Mouse (Mus musculus): ENCODE measurements around the gene Tcf12.

DNA sequence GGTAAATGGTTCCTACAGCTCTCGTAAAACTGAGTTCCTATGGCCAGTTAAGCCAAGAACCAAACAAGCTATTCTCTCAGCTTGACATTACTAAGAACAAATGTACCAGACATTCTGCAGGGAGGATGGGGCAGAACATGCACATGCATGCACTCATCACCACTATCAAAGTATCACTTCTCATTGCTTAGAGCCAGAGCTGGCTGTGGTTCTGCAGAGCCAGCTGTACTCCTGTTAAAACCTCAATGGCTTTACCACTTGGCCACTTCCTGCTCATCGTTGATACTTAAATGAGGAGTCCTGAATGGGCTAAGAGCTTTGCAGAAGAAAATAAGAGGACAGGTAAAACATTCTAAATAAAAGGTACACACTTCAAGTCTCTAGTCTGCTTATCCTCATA, 14.6 kb downstream of the Tcf12 start:
- TF ChIP-seq POLR2A (IDR thresholded peaks at IDR 0.05; ENCODE audit: borderline replicate concordance, extremely low read depth, low read depth, low read length) (no peak), CTCF (IDR thresholded peaks at IDR 0.05; ENCODE audit: insufficient read depth, low read length) (no peak)
